20 mouse cellular contexts compared by ENCODE assay signal in the genomic region with DNA sequence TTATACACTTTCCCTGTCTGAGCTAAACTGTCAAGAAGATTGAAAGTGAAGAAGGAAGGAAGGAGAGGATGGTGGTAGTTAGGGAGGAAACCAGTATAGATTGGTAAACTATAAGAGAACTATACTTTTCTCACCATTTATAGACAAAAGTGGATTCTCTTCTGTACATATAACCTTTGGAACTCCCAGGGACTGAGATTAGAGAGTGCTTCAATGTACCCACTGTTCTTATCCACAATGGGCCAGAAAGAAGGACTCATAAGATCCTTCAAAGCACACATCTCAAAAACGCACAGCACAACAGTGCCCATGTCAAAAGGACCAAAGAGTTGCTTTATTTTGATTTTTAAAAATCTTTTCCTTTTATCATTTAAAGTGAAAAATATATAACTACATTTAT.
"Had no signal": no experiment of that assay in that cellular context is flagged by ENCODE, and none has a peak within 500 bp of the region (broad histone marks: within the 10 kb centered on the region; RNA-seq: fewer than 3 reads in every experiment).

No protein-coding gene starts in this region.

- H3K27me3 ChIP-seq: liver, embryonic 13.5 days; liver, embryonic 15.5 days; midbrain, embryonic 12.5 days; neural tube, embryonic 12.5 days; stomach, embryonic 15.5 days had no signal

- H3K36me3 ChIP-seq: liver, embryonic 13.5 days; liver, embryonic 15.5 days; midbrain, embryonic 12.5 days; neural tube, embryonic 12.5 days had no signal

- H3K4me3 ChIP-seq: liver, embryonic 13.5 days; liver, embryonic 15.5 days; megakaryocyte, embryonic 14.5 days; midbrain, embryonic 12.5 days; neural tube, embryonic 12.5 days; stomach, embryonic 15.5 days had no signal

- DNase-seq: liver, embryonic 13.5 days; lung, adult 18-20 months; lung, embryonic 14.5 days; lung, postnatal 10 days; lung, postnatal 36 days; midbrain, embryonic 14.5 days; retina, postnatal 1 day; right cerebral cortex, adult 18-20 months; right cerebral cortex, postnatal 25 days; right cerebral cortex, postnatal 4 days; thymus, adult 2 months; thymus, postnatal 25 days; thymus, postnatal 4 days had no signal

- H3K9ac ChIP-seq: liver, embryonic 13.5 days; liver, embryonic 15.5 days; lung, embryonic 14.5 days; midbrain, embryonic 12.5 days; neural tube, embryonic 12.5 days; stomach, embryonic 15.5 days had no signal

- H3K4me1 ChIP-seq: liver, embryonic 15.5 days; midbrain, embryonic 12.5 days; neural tube, embryonic 12.5 days; stomach, embryonic 15.5 days had no signal

- H3K9me3 ChIP-seq: liver, embryonic 13.5 days; liver, embryonic 15.5 days; megakaryocyte, embryonic 14.5 days; midbrain, embryonic 12.5 days; neural tube, embryonic 12.5 days; stomach, embryonic 15.5 days had no signal

- H3K27ac ChIP-seq: liver, embryonic 13.5 days; liver, embryonic 15.5 days; macrophage; midbrain, embryonic 12.5 days; neural tube, embryonic 12.5 days; stomach, embryonic 15.5 days; stomach, postnatal 0 days had no signal

- H3K4me2 ChIP-seq: liver, embryonic 13.5 days; liver, embryonic 15.5 days; lung, embryonic 14.5 days; midbrain, embryonic 12.5 days; neural tube, embryonic 12.5 days; stomach, embryonic 15.5 days had no signal
